Comparison of ENCODE assay signal across 8 mouse cellular contexts in genomic region chr15:98832161-98833058, GRCm38 (mm10). TPM values are rescaled to one million over a fixed set of nuclear protein-coding genes. Genes with fewer than 3 reads are reported as not detected.
A peak's percentile ranks its signal among the peaks of the same experiment; 100 is the strongest.
DNase-seq lines count a peak whose midpoint lies in the region; ATAC-seq and TF ChIP-seq lines count a peak whose summit lies in the region.

No protein-coding gene starts in this region.

- H3K4me3 ChIP-seq in heart, embryonic 12.5 days = no peak overlapping the region
- no peak overlapping the region for H3K4me3 ChIP-seq in forebrain, embryonic 14.5 days (ENCODE audit: low read depth, low read length)
- H3K4me3 ChIP-seq in liver, postnatal 0 days (ENCODE audit: low read depth, low read length) = peak overlapping the region; percentile 93

- peak overlapping the region; percentile 97 for H3K27ac ChIP-seq in heart, embryonic 12.5 days (ENCODE audit: poor library complexity, severe bottlenecking)
- H3K27ac ChIP-seq in forebrain, embryonic 14.5 days (ENCODE audit: low read depth, low read length) = no peak overlapping the region
- peak overlapping the region; percentile 99 for H3K27ac ChIP-seq in liver, postnatal 0 days (ENCODE audit: low read depth)

- H3K4me1 ChIP-seq in heart, embryonic 12.5 days (replicated peaks) = peaks cover 45% of the 10 kb centered on the region
- peaks cover 5% of the 10 kb centered on the region; the same call in 1 of the 2 replicates for H3K4me1 ChIP-seq in forebrain, embryonic 14.5 days (ENCODE audit: control insufficient read depth, insufficient read depth, low read length)
- peaks cover 41% of the 10 kb centered on the region for H3K4me1 ChIP-seq in liver, postnatal 0 days (ENCODE audit: insufficient read depth)

- no peak for TF ChIP-seq EP300 in liver, postnatal 0 days (IDR thresholded peaks at IDR 0.05; ENCODE audit: low read depth)

- no peak for DNase-seq in heart, adult 18-20 months
- DNase-seq in CD8-positive naive resting alpha-beta T cell, adult 2 months (ENCODE audit: low read depth in 2 of 2, low spot score in 2 of 2) = peak; percentile 37 to 69
- no peak for DNase-seq in forebrain, embryonic 14.5 days (ENCODE audit: low spot score)
- DNase-seq in liver, postnatal 0 days = peak; percentile 69
- DNase-seq in splenic B cell, adult 2 months (ENCODE audit: low read depth, low spot score) = peak; percentile 64
- no peak for DNase-seq in gastrocnemius, postnatal 10 days
- DNase-seq in cerebellum, postnatal 36 days = no peak

- 0 out of 2 replicates have a peak overlapping the region, but pooled peaks have one; percentile 71 for H3K4me2 ChIP-seq in heart, embryonic 12.5 days
- H3K4me2 ChIP-seq in forebrain, embryonic 14.5 days (ENCODE audit: low read length) = peak overlapping the region; percentile 69; the same call in 1 of the 2 replicates
- peak overlapping the region; percentile 82 for H3K4me2 ChIP-seq in liver, postnatal 0 days (ENCODE audit: low read depth, low read length)

- ATAC-seq in heart, embryonic 12.5 days (ENCODE audit: insufficient number of reproducible peaks, low FRiP score) = no peak
- ATAC-seq in forebrain, embryonic 14.5 days = no peak
- ATAC-seq in liver, postnatal 0 days = no peak

- no peaks in the 10 kb centered on the region for H3K27me3 ChIP-seq in heart, embryonic 12.5 days (replicated peaks)
- no peaks in the 10 kb centered on the region for H3K27me3 ChIP-seq in forebrain, embryonic 14.5 days (replicated peaks; ENCODE audit: control insufficient read depth, insufficient read depth, low read length)
- H3K27me3 ChIP-seq in liver, postnatal 0 days (ENCODE audit: insufficient read depth, low read length) = no peaks in the 10 kb centered on the region
- H3K27me3 ChIP-seq in splenic B cell, adult 2 months (ENCODE audit: control insufficient read depth, insufficient read depth, low read length, poor library complexity, severe bottlenecking) = no peaks in the 10 kb centered on the region

- no peak overlapping the region for H3K9ac ChIP-seq in heart, embryonic 12.5 days
- no peak overlapping the region for H3K9ac ChIP-seq in forebrain, embryonic 14.5 days (ENCODE audit: low read length)
- peak overlapping the region; percentile 41; the same call in 1 of the 2 replicates for H3K9ac ChIP-seq in liver, postnatal 0 days (replicated peaks)

- WGBS in heart, embryonic 12.5 days = 46% methylated on average over 12 of the region's 12 CpGs
- 60% methylated on average over 12 of the region's 12 CpGs for WGBS in forebrain, embryonic 14.5 days
- 31% methylated on average over 12 of the region's 12 CpGs for WGBS in liver, postnatal 0 days (ENCODE audit: insufficient replicate concordance)

- no peaks in the 10 kb centered on the region for H3K9me3 ChIP-seq in heart, embryonic 12.5 days (replicated peaks)
- H3K9me3 ChIP-seq in forebrain, embryonic 14.5 days (replicated peaks; ENCODE audit: control insufficient read depth, low read length) = no peaks in the 10 kb centered on the region
- H3K9me3 ChIP-seq in liver, postnatal 0 days (ENCODE audit: low read length) = no peaks in the 10 kb centered on the region

- H3K36me3 ChIP-seq in heart, embryonic 12.5 days = peaks cover 51% of the 10 kb centered on the region
- peaks cover 50% of the 10 kb centered on the region for H3K36me3 ChIP-seq in forebrain, embryonic 14.5 days (ENCODE audit: control insufficient read depth, insufficient read depth, low read length)
- H3K36me3 ChIP-seq in liver, postnatal 0 days (replicated peaks; ENCODE audit: insufficient read depth, low read length) = peaks cover 50% of the 10 kb centered on the region
- H3K36me3 ChIP-seq in splenic B cell, adult 2 months (ENCODE audit: control insufficient read depth, insufficient read depth, low read length, poor library complexity, severe bottlenecking) = peaks cover 8% of the 10 kb centered on the region

- TF ChIP-seq CTCF in liver, postnatal 0 days (IDR thresholded peaks at IDR 0.05; ENCODE audit: low read depth) = peak; percentile 62

RNA-seq across cellular contexts. Expression of gene Prkag1, which starts 1.1 kb away (rescaled TPM):
- polyA plus RNA-seq in heart, embryonic 12.5 days (2016; fragmentation: Nextera tagmentation; extraction: Ambion mirVana) = 81.5 and 83.5 TPM in 2 replicates
- 100 to 1,000 TPM; 107 to 125 TPM for total RNA-seq in heart, adult 18-20 months (2021)
- polyA plus RNA-seq in forebrain, embryonic 14.5 days (2014; fragmentation: Nextera tagmentation; extraction: Ambion mirVana) = 82.1 and 87.3 TPM in 2 replicates
- polyA plus RNA-seq in liver, postnatal 0 days (2015; fragmentation: Nextera tagmentation; extraction: Ambion mirVana) = 42.0 and 47.4 TPM in 2 replicates
- 10 to 100 TPM; 35.8 to 36.6 TPM for total RNA-seq in gastrocnemius, postnatal 10 days (2021)

RNA-seq across cellular contexts. Expression of gene Ddn, which starts 23.1 kb away (rescaled TPM):
- polyA plus RNA-seq in heart, embryonic 12.5 days (2016; fragmentation: Nextera tagmentation; extraction: Ambion mirVana) = 0.04 and 0.14 TPM in 2 replicates
- under 1 TPM; 0.64 to 0.79 TPM for total RNA-seq in heart, adult 18-20 months (2021)
- polyA plus RNA-seq in forebrain, embryonic 14.5 days (2014; fragmentation: Nextera tagmentation; extraction: Ambion mirVana) = 0.33 and 0.57 TPM in 2 replicates
- polyA plus RNA-seq in liver, postnatal 0 days (2015; fragmentation: Nextera tagmentation; extraction: Ambion mirVana) = not detected in 2 replicates
- total RNA-seq in gastrocnemius, postnatal 10 days (2021) = 1 to 10 TPM; 2.2 to 2.7 TPM

RNA-seq across cellular contexts. Expression of gene Kmt2d, which starts 38.6 kb away (rescaled TPM):
- polyA plus RNA-seq in heart, embryonic 12.5 days (2016; fragmentation: Nextera tagmentation; extraction: Ambion mirVana) = 9.2 and 10.3 TPM in 2 replicates
- total RNA-seq in heart, adult 18-20 months (2021) = 10 to 100 TPM; 47.0 to 58.4 TPM
- polyA plus RNA-seq in forebrain, embryonic 14.5 days (2014; fragmentation: Nextera tagmentation; extraction: Ambion mirVana) = 8.0 and 12.2 TPM in 2 replicates
- polyA plus RNA-seq in liver, postnatal 0 days (2015; fragmentation: Nextera tagmentation; extraction: Ambion mirVana) = 3.0 and 3.6 TPM in 2 replicates
- total RNA-seq in gastrocnemius, postnatal 10 days (2021) = 10 to 100 TPM; 46.9 to 59.9 TPM

RNA-seq across cellular contexts. Expression of gene Wnt1, which starts 42.8 kb away (rescaled TPM):
- polyA plus RNA-seq in heart, embryonic 12.5 days (2016; fragmentation: Nextera tagmentation; extraction: Ambion mirVana) = not detected in 2 replicates
- total RNA-seq in heart, adult 18-20 months (2021) = not detected
- 0.56 TPM in 1 of 2 replicates, not detected in the other for polyA plus RNA-seq in forebrain, embryonic 14.5 days (2014; fragmentation: Nextera tagmentation; extraction: Ambion mirVana)
- polyA plus RNA-seq in liver, postnatal 0 days (2015; fragmentation: Nextera tagmentation; extraction: Ambion mirVana) = not detected in 2 replicates
- total RNA-seq in gastrocnemius, postnatal 10 days (2021) = not detected

RNA-seq across cellular contexts. Expression of gene Wnt10b, which starts 54.5 kb away (rescaled TPM):
- polyA plus RNA-seq in heart, embryonic 12.5 days (2016; fragmentation: Nextera tagmentation; extraction: Ambion mirVana) = not detected in 2 replicates
- under 1 TPM; 0.10 to 0.20 TPM for total RNA-seq in heart, adult 18-20 months (2021)
- polyA plus RNA-seq in forebrain, embryonic 14.5 days (2014; fragmentation: Nextera tagmentation; extraction: Ambion mirVana) = not detected in 2 replicates
- polyA plus RNA-seq in liver, postnatal 0 days (2015; fragmentation: Nextera tagmentation; extraction: Ambion mirVana) = 0.04 and 0.08 TPM in 2 replicates
- total RNA-seq in gastrocnemius, postnatal 10 days (2021) = 1 to 10 TPM; 1.3 to 1.5 TPM

Comparison
In these comparisons a context has a peak if more than half of its experiments do, and no peak if none do; other contexts are left out.
1. DNase-seq: peak in CD8-positive naive resting alpha-beta T cell, adult 2 months (2 of 2), liver, postnatal 0 days (single experiment) and splenic B cell, adult 2 months (single experiment); none in heart, adult 18-20 months (0 of 2), forebrain, embryonic 14.5 days (single experiment), gastrocnemius, postnatal 10 days (single experiment) and cerebellum, postnatal 36 days (0 of 2).
2. Peak in every context shown above with its lines, with median percentiles within 50 percentile points of each other: H3K4me2 ChIP-seq.